Mouse (Mus musculus) hindbrain, postnatal 0 days (tissue): Measurements from ENCODE around the gene Tmem132d. TPM values are rescaled to one million over a fixed set of nuclear protein-coding genes. Genes with fewer than 3 reads are reported as not detected.
A peak's percentile ranks its signal among the peaks of the same experiment; 100 is the strongest.

Experiments
- ATAC-seq: fragments of 200-750 bp; cut with Nextera tagmentation; 2 replicates; pipeline ENCODE4 v1.8.0; 2017; ENCODE audit warnings: mild to moderate bottlenecking, moderate TSS enrichment, moderate library complexity
- DNase-seq: peaks from one replicate; pipeline ENCODE4 v3.0.0-alpha.2; 2015; ENCODE audit warnings: low spot score
- H3K27ac ChIP-seq: fragments of 300-500 bp; sonication (generic); 2 replicates; pipeline ENCODE4 v1.5.1; 2014; ENCODE audit warnings: mild to moderate bottlenecking
- H3K27me3 ChIP-seq: fragments of 300-500 bp; sonication (generic); 2 replicates; pipeline ENCODE4 v1.6.1; 2014; ENCODE audit warnings: low read length, mixed read lengths; ENCODE audit not compliant: insufficient read depth
- H3K36me3 ChIP-seq: fragments of 300-500 bp; sonication (generic); 2 replicates; pipeline ENCODE4 v1.6.1; 2014; ENCODE audit warnings: low read length, mixed read lengths; ENCODE audit not compliant: insufficient read depth
- H3K4me1 ChIP-seq: fragments of 300-500 bp; sonication (generic); 2 replicates; pipeline ENCODE4 v1.6.1; 2014; ENCODE audit warnings: antibody characterized with exemption, low read length, mixed read lengths; ENCODE audit not compliant: insufficient read depth
- H3K4me2 ChIP-seq: fragments of 300-500 bp; sonication (generic); 2 replicates; pipeline ENCODE4 v1.6.1; 2014; ENCODE audit warnings: low read depth, mild to moderate bottlenecking, low read length, moderate library complexity, mixed read lengths
- H3K4me3 ChIP-seq: fragments of 300-500 bp; sonication (generic); 2 replicates; pipeline ENCODE4 v1.5.1; 2014; ENCODE audit warnings: low read length
- H3K9ac ChIP-seq: fragments of 300-500 bp; sonication (generic); replicated peaks from 2 replicates; pipeline ENCODE4 v1.6.1; 2014; ENCODE audit warnings: mild to moderate bottlenecking, low read length, moderate library complexity, mixed read lengths
- H3K9me3 ChIP-seq: fragments of 300-500 bp; sonication (generic); 2 replicates; pipeline ENCODE4 v1.6.1; 2016; ENCODE audit warnings: low read length, mixed read lengths
- CTCF ChIP-seq: IDR thresholded peaks from 2 replicates; pipeline ENCODE4 v1.5.1; 2016; ENCODE audit warnings: antibody characterized with exemption, control low read depth, low read depth
- WGBS: fragments of 180-500 bp; shearing (Covaris S2); extraction: QIAGEN DNeasy Blood & Tissue Kit; methylation state at CpG from one replicate; pipeline ENCODE4 v1.1.7; 2014; 5-methylcytosine and 5-hydroxymethylcytosine counted together
- polyA plus RNA-seq: library from polyadenylated mRNA; unstranded; fragments of >200 nt; fragmentation: Nextera tagmentation; extraction: Ambion mirVana; gene quantifications from 2 replicates; pipeline ENCODE4 v1.2.1, GENCODE M21; 2015
- total RNA-seq: library from RNA; depleted of rRNA; stranded (reverse); fragments of >200 nt; gene quantifications from 2 replicates; pipeline ENCODE4 v1.2.3, GENCODE M21; 2014

Tmem132d gene
- total and polyA plus RNA-seq, 2 experiments from 2014 or later = 5.8 to 28.9 TPM

- H3K4me1 ChIP-seq = peaks cover 2% of the 10 kb centered on the region; the same call in 1 of the 2 replicates
- DNase-seq = no peak
- 77% methylated on average over 3 of the region's 3 CpGs for WGBS
Measured at GRCm38 (mm10) chr5:127918376-127918775, 514.5 kb downstream of the Tmem132d start.

GRCm38 (mm10) chr5:127914157-127914556 lies 518.7 kb downstream of the Tmem132d start:
- Histone ChIP-seq H3K4me2 (no peak overlapping the region), H3K9ac (no peak overlapping the region), H3K27me3 (no peaks in the 10 kb centered on the region), H3K4me1 (no peaks in the 10 kb centered on the region; the same call in 1 of the 2 replicates), H3K4me3 (no peak overlapping the region), H3K9me3 (no peaks in the 10 kb centered on the region), H3K36me3 (no peaks in the 10 kb centered on the region), H3K27ac (no peak overlapping the region)
- WGBS = 61% methylated on average over 11 of the region's 11 CpGs
- peak; percentile 59 for DNase-seq
- TF ChIP-seq CTCF = no peak
- no peak for ATAC-seq

More at GRCm38 (mm10) chr5:127918376-127918775, 514.5 kb downstream of the Tmem132d start:
- H3K27ac ChIP-seq = no peak overlapping the region
- no peaks in the 10 kb centered on the region for H3K9me3 ChIP-seq
- ATAC-seq = no peak
- no peak overlapping the region for H3K4me2 ChIP-seq
- H3K27me3 ChIP-seq = no peaks in the 10 kb centered on the region
- TF ChIP-seq CTCF = no peak
- no peak overlapping the region for H3K9ac ChIP-seq
- no peak overlapping the region for H3K4me3 ChIP-seq
- H3K36me3 ChIP-seq = no peaks in the 10 kb centered on the region

GRCm38 (mm10) chr5:127911603-127912002 lies 521.3 kb downstream of the Tmem132d start:
- 74% methylated on average over 3 of the region's 3 CpGs for WGBS
- no peak for ATAC-seq
- no peak for TF ChIP-seq CTCF

GRCm38 (mm10) chr5:127910356-127910755 lies 522.5 kb downstream of the Tmem132d start:
- Histone ChIP-seq H3K27me3 (no peaks in the 10 kb centered on the region), H3K4me1 (no peaks in the 10 kb centered on the region), H3K9ac (no peak overlapping the region), H3K27ac (no peak overlapping the region), H3K36me3 (no peaks in the 10 kb centered on the region), H3K4me2 (no peak overlapping the region), H3K4me3 (no peak overlapping the region), H3K9me3 (no peaks in the 10 kb centered on the region)
- WGBS = 55% methylated on average over 2 of the region's 2 CpGs
- no peak for ATAC-seq
- TF ChIP-seq CTCF = no peak
- DNase-seq = no peak

More at GRCm38 (mm10) chr5:127911603-127912002, 521.3 kb downstream of the Tmem132d start:
- no peaks in the 10 kb centered on the region for H3K4me1 ChIP-seq
- DNase-seq = no peak
- no peak overlapping the region for H3K4me2 ChIP-seq
- no peak overlapping the region for H3K4me3 ChIP-seq
- no peak overlapping the region for H3K27ac ChIP-seq
- no peaks in the 10 kb centered on the region for H3K27me3 ChIP-seq
- no peaks in the 10 kb centered on the region for H3K36me3 ChIP-seq
- H3K9me3 ChIP-seq = no peaks in the 10 kb centered on the region
- H3K9ac ChIP-seq = no peak overlapping the region

GRCm38 (mm10) chr5:127895176-127895575 lies 537.7 kb downstream of the Tmem132d start:
- Histone ChIP-seq H3K9ac (no peak overlapping the region), H3K4me3 (no peak overlapping the region), H3K36me3 (no peaks in the 10 kb centered on the region), H3K4me2 (no peak overlapping the region), H3K27me3 (no peaks in the 10 kb centered on the region), H3K9me3 (no peaks in the 10 kb centered on the region), H3K4me1 (no peaks in the 10 kb centered on the region), H3K27ac (no peak overlapping the region)
- TF ChIP-seq CTCF = no peak
- DNase-seq (no peak), ATAC-seq (no peak)
- 94% methylated on average over 1 of the region's 1 CpGs for WGBS

- H3K9ac ChIP-seq = no peak overlapping the region
- peak; percentile 56 for DNase-seq
- TF ChIP-seq CTCF = no peak
- no peak overlapping the region for H3K4me3 ChIP-seq
- H3K9me3 ChIP-seq = no peaks in the 10 kb centered on the region; the same call in 1 of the 2 replicates
- no peaks in the 10 kb centered on the region for H3K27me3 ChIP-seq
- H3K27ac ChIP-seq = no peak overlapping the region
- no peaks in the 10 kb centered on the region for H3K36me3 ChIP-seq
- no peak for ATAC-seq
- no peak overlapping the region for H3K4me2 ChIP-seq
- WGBS = 35% methylated on average over 18 of the region's 18 CpGs
- H3K4me1 ChIP-seq = no peaks in the 10 kb centered on the region
Measured at GRCm38 (mm10) chr5:127885566-127886505, 547.0 kb downstream of the Tmem132d start.

GRCm38 (mm10) chr5:127883021-127883420 lies 549.9 kb downstream of the Tmem132d start:
- Histone ChIP-seq H3K9ac (no peak overlapping the region), H3K36me3 (no peaks in the 10 kb centered on the region), H3K27ac (no peak overlapping the region), H3K9me3 (no peaks in the 10 kb centered on the region; the same call in 1 of the 2 replicates), H3K4me3 (no peak overlapping the region), H3K4me2 (no peak overlapping the region), H3K4me1 (no peaks in the 10 kb centered on the region), H3K27me3 (no peaks in the 10 kb centered on the region)
- ATAC-seq = no peak
- no peak for TF ChIP-seq CTCF
- 69% methylated on average over 10 of the region's 10 CpGs for WGBS
- no peak for DNase-seq
